Mouse (Mus musculus): ENCODE results near the gene Edar.

GRCm38 (mm10) chr10:58691051-58691450, 15.6 kb upstream of the Edar start:
- TF ChIP-seq ZC3H11A (IDR thresholded peaks at IDR 0.05; ENCODE audit: borderline replicate concordance, low read depth, low read length) (no peak), CHD2 (IDR thresholded peaks at IDR 0.05; ENCODE audit: low read depth, low read length) (no peak), ZNF384 (IDR thresholded peaks at IDR 0.05; ENCODE audit: low read depth, low read length) (no peak), MAFK (IDR thresholded peaks at IDR 0.05; ENCODE audit: insufficient read depth, low read depth, low read length) (no peak), HCFC1 (IDR thresholded peaks at IDR 0.05; ENCODE audit: borderline replicate concordance, insufficient read depth, low read length) (no peak)
